Mouse (Mus musculus) spleen, adult 18-20 months (tissue): ENCODE results near the gene Paqr8.
"Not testable (repeated sequence)": the region's sequence is repeated elsewhere in the genome, so short reads cannot be mapped to it uniquely, and the experiment has no call there.

Experiments
- DNase-seq, 2 experiments: peaks; one replicate each; pipeline ENCODE4 v3.0.0; 2022; ENCODE audit warnings: mixed read lengths in 2 of 2

The Paqr8 gene

DNA sequence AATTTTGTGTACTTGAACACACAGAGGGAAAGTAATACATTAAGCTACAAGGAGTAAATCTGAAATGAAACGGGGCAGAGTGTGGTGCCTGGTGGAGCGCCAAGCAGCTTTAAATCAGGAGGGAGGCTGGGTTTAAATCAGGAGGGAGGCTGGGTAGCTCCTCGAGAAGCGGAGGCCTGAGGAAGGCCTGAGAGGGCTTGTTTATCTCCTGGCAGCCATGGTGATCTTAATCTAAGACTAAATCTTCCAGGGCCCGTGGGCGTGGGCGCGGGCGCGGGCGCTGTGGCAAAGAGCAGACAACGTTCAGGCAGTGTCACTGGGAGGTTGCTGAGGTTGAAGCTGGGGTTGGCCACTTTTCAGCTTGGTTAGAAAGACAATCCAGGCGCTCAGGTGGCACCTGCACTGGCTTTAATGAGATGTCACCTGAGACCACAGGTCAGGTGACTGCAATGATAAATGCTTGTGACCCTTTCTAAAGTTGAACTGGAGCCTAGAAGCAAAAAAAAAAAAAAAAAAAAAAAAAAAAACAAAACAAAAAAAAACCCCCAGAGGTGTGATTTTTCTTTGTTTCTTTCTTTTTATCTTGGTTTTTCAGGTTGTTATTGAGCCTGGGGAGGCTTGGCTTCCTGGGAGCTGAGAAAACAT is 22.2 kb downstream of the Paqr8 start:
- no peak for DNase-seq

DNA sequence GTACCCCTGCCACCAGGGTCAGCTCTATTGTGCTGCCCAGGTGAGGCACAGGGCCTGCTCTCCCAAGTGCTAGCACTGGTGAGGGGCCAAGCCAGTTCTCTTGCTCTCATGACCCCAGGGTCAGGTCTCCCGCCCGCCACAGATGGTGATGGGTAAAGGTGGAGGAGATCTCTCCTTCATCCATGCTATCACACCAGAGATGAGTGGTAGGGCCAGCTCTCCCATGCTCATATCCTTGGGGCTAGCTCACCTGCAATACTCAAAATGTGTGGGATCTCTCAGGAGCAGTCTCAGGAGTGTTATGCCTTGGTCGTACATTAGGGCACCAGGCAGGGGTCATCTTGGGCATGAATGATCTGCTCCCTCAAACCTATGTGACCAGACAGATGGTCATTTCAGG is 24.4 kb downstream of the Paqr8 start:
- DNase-seq = no peak

DNA sequence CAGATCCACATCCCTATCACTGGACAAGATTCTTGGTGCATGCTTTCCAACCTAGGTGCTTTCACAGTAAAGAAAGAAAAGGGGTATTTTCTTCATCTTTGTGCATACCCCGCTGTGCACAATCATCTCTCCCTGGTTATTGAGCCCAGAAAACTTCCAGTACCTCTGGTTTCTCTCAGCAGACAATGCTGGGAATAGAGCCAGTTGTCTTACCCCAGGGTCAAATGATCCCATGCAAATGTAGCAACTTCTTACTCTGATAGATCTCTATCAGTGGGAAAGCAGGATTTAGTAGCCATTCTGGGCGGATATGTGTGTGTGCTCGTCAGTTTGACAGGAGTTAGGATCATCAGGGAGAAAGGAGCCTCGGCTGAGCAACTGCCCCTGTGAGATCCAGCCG is 25.2 kb downstream of the Paqr8 start:
- no peak for DNase-seq

DNA sequence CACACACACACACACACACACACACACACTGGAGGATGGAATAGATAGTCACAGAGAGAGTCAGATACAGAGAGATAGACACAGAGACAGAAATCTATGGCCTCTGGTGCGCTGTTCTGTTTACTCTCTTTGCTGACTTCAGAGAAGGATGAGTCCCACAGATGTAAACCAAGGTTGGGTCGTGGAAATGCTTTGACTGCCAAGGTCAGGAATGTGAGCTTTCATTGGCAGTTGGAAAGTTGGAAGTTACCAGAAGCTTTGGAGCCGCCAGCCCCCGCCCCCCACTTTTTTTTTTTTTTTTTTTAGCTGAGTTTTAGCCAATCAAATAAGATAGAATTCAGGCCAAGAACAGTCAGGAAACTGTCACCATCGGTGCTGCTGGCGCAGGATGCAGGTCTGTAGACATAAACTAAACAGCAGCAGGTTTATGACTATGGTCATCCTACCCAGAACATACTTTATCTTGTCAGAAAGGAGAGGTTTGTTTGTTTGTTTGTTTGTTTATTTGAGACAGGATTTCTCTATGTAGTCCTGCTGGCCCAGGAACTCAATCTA is 27.2 kb downstream of the Paqr8 start:
- DNase-seq = no peak

DNA sequence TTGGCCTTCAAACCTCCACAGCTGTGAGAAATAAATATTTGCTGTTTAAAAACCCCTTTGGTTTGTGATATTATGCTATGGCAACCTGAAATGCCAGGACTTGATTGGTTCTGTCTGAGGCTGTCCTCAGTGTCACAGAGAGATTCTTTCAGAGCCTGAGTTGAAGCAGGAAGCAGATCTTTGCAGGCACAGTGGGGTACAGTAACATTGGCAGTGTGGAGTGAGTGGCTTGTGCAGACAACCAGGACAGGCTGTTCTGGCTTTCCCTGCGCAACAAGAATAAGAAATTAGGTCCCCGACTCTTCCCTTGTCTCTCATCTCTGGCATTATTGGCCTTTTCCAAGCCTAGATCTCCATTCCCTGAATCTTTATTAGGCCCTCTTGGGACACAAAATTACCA is 29.3 kb downstream of the Paqr8 start:
- DNase-seq = no peak

DNA sequence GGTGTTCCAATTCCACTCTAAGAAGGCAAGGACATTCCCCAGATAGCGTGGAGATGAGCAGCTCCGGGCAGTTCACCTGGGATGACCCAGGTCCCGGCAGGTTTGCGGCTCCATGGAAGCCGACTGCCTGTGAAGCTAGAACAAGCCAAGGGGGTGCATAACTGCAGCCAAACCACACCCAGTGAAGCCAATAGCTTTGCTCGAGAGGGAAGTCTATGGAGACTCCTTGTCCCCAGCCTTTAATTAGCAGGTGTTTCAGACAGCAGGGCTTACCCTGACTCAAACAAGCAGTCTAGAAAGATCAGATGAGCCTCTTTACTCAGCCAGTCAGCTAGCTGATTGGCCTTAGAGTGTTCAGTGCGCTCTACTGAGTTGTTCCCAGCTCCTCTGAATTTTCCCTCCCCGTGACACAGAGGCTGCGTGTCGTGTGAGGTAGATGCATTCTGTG is 30.7 kb downstream of the Paqr8 start:
- DNase-seq = no peak

DNA sequence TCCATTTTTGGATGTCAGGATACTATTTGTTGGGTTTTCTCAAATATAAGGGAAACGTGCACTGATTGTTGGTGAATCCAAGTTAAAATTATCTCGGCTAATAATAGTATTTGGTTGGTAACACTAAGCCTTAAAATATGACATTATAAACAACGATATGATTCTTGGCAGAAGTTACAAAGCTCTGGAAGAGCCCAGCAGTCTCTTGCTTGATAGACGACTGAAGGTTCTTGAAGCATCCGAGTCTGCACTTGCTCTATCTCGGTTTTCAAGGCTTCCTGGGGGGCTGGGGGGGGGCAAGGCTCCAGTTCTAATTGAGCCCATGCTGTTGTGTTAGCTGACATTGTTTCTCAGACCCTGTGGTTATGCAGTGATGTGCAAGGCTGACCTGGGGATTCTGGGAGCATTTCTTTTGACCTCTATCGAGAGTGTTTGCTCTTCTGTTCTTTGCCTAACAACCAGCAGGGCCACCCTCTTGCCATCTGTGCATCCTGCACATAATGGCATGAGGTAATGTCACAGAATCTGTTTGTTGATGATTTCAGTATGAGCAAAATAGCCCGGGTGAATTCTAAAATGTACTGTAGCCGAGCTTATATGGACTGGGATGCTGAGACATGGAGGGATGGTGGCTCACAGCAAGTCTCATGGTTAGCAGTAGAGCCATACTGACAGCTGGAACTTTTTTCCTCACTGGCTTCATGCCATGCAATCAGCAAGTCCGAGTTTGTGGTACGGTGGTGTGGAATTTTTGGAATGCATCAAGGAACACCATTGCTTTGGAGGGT is 32.4 kb downstream of the Paqr8 start:
- no peak for DNase-seq

DNA sequence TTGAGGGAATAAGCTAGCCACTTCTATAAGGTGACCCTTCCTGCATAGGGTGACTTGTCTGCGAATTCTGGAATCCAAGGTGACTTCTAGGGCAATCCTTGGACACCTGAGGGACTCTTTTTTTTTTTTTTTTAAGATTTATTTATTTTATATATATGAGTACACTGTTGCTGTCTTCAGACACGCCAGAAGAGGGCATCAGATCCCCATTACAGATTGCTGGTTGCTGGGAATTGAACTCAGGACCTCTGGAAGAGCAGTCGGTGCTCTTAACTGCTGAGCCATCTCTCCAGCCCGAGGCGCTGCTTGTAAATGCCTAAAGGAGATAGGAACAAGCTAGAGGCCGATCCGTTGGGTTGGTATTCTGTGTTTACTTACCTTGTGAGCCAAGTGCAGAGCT is 34.9 kb downstream of the Paqr8 start:
- DNase-seq = not testable (repeated sequence)

DNA sequence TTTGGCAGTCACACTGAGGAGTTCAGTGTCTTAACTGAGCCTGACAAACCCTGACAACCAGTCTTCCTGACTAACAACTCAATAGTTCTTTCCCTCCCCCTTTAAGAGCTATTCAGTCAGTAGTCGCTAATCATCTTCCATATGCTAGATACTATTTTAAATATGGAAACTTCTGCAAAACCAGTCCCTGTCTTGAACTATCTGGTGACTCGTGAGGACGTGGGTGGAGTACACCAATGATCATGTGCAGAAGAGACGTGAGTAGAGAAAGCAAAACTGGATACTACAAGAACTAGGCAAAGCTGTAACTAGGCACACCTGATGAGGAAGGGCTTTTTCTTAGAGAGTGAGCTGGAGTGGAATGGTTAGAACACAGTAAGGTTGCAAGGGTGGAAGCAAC is 35.5 kb downstream of the Paqr8 start:
- DNase-seq = no peak

DNA sequence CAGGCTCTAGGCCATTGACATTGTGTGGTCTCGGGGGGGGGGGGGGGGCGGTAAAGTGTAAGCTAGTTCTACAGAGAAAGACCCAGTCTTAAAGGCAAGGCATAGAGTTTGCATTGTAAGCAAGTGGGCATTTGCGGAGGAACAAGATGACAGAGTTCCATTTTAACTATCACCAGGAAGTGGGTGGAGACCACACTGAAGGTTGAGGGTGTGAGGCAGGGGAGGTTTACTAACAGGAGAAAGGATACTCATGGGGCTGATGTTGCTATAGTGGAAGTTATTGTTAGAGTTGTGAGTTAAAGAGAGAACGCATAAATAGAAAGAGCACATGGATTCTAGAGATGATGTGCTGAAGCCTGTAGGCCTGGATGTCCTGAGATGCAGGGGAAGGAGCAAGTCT is 36.0 kb downstream of the Paqr8 start:
- no peak for DNase-seq

DNA sequence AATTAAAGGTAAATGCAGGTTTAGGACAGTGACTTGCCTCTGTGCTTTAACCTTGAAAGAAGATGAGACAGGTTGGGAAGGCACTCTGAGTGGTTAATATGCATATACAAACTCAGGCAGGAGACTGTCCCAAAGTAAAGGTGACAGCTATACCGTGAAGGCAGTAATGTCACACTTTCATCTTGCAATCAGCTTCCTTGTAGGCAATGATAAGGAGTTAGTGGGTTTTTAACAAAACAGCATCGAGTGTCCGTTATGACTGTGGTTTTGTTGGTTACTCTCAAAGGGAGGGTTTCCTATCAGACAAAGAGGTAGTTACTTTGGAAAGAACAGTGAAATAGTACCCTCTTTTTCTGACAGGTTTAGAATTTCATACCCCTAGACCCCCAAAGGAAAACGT is 38.1 kb downstream of the Paqr8 start:
- no peak for DNase-seq

DNA sequence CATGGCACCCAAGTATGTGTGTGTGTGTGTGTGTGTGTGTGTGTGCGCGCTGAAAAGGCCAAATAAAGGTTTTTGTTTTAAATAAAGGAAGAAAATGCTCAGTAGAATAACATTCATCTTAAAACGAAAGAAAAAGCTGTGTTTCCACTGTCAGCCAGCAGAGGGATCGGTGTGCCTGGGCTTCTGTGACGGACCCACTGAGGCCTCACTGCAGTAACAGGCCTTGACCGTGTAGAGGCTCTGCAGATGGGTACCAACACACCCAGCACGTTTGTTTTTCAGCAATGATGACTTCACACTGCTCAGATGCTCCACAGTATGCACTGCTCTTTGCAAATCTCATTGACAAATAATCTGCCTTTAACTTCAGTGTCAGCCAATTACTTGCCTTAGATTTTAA is 43.1 kb downstream of the Paqr8 start:
- DNase-seq = peak in 1 of 2 experiments; percentile 62

DNA sequence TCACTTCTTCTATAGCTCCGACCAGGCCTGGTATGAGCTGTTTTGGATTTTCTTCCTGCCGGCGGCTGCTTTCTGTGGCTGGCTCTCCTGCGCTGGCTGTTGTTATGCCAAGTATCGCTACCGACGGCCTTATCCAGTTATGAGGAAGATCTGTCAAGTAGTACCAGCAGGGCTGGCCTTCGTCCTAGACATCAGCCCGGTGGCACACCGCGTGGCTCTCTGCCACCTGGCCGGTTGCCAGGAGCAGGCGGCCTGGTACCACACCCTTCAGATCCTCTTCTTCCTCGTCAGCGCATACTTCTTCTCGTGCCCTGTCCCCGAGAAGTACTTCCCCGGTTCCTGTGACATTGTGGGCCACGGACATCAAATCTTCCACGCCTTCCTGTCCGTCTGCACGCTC is 44.7 kb downstream of the Paqr8 start:
- DNase-seq = no peak

DNA sequence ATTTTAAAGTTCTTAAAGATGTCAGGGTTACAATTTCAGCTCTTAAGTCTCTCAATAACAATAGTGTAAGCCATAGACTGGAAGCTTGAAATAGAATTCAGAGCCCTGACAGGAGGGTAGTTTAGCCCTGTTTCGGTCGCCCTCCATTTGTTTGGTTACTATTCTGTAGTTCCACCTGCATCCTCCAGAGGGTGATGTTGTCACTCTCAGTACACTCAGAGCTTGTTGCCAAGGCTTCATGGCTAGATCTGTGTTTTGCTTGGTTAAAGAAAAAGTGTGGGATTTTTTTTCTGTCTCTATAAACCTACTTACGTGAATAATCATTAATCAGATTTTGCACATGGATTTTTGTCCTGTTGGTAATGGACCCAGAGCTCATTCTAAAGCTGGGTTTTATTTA is 48.6 kb downstream of the Paqr8 start:
- DNase-seq = peak in 1 of 2 experiments; percentile 44

DNA sequence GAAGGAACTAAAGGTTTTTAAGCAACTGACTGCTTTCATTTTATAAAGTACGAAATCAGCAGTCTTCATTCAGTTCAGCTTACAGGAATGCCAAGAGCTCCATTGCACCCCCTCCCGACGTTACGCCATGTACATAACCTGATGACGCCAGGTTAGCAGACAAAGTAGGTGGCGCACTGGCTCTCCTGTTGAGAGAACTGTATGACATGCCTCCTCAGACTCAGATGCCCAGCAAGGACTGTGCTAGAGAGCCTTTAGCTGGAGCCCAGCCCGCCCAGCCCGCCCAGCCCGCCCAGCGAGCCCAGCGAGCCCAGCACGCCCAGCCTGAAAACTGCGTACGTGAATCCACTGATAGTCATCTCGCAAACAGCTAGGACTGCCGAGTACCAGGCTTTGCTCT is 49.7 kb downstream of the Paqr8 start:
- peak; percentile 40 to 53 for DNase-seq

DNA sequence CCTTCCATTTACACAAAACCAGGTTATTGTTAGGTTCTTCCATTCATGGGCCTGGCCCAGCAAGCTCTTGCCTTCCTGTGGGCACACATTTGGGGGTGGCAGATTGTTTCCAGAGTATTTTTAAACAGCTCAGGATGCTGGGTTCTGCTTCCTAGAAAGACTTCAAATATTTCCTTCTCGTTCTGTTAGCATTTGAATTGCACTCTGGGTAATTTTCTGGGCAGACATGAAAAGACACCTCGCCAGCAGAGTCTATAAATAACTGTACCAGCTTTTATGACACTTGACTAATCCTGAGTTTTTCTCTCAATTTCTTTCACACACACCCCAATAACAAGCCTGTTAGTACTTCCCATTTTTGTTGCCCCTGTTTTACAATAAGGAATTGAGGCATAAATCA is 50.9 kb downstream of the Paqr8 start:
- no peak for DNase-seq

DNA sequence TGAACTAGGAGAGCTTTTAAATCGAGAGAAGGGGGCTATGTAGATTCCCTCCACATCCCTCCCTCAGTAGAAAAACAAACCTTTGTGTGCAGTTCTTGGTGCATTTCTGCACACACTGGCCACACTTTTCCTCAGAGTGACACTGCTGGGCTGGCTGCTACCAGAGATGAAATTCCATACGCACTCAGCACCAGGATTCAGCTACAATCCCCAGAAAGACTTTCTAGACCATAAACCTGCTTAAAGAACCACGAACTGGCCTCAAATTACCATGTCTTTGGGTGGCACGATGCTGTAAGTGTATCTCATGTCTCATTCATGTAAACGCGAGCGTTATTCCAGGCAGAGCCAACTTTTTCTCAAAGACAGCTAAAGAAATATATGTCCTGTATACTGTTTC is 51.5 kb downstream of the Paqr8 start:
- no peak for DNase-seq

DNA sequence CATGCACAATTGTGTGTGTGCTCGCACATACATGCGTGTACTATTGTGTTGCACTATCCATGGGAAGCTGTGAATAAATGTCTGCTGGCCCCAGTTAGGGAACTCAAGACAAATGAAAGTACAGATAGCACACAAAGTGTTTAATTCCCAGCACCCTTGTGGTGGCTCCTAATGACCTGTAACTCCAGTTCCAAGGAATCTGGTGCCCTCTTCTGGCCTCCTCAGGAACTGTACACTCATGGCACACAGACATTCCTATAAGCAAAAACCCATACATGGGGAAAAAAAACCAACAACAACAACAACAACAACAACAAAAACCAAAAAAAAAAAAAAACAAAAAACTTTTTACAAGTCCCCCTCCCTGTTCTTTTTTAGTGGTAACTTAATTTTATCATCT is 52.6 kb downstream of the Paqr8 start:
- DNase-seq = no peak

DNA sequence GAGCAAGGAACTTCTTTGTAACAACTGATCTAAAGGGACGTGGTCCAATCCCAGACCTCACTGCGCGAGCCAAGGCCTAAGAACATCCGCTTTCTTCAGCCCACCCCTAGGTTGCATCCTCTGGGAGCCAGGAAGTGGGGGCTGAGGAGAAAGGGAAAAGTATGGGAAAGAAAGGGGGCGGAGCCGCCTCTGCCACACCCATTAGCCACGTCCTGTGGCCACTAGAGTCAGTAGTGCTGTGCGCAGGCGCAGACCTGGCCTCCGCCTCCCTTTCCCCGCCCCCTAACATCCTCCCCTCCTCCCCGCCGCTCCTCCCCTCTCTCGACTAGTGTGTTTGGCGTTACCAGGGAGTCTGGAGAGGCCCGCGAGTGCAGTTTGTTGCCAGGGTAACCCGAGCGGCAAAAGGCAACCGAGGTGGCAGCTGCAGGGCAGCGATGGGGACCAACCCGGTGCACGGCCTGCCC is 60.9 kb downstream of the Paqr8 start, which contains the start of gene Efhc1:
Gene Efhc1 (plus strand): TSS at position 327 of the 464 bp plus-strand sequence.
- DNase-seq = peak; percentile 77 to 78

DNA sequence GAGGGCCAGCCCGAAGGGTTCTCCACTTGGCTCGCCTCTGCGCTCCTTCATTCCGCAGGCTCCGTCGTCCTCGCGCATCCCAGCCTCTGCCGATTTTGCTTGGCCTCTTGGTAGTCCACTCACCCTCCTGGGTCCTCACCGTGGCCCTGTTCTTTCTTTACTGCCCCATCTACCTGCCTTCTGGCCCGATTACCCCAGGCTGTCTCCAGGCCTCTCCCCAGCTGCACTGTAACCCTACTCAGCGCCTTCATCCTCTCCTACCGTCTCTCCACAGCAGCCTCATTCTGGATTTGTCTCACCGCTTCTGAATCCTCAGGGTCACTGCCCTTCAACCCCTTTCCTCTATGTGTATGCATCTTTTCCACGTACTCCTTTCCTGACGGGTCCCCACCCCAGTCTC is 61.4 kb downstream of the Paqr8 start:
- DNase-seq = no peak

DNA sequence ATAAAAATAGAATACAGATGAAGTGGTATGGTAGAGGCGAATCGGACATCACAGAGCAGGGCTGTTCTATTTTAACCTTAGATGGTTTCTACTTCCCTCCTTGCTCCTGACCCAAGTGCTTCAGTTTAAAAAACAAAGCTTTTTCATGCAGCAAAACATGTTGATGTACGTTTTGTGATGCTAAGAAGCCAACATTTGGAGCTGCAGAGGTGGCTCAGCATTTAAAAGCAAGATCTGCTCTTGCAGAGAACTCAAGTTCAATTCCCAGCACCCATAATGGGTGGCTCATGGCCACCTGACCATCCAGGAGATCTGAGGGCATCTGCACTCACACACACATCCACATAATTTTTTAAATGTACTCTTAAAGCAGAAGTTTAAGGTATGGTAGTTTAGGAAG is 64.5 kb downstream of the Paqr8 start:
- no peak for DNase-seq

DNA sequence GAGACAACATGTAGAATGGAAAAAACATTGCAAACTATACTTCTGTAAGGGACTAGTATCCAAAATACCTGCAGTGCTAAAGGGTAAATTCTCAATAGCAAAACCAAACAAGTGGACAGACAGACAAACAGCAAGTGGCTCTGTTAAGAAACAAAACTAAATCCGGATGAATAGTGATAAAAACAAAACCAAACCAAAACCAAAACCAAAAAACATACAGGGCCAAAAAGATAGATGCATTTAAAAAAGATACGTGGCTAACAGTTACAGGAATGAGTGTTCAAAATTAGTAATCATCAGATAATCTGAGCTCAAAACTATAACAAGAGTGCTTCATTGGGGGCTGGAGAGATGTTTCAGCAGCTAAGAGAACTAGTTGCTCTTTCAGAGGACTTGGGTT is 79.2 kb downstream of the Paqr8 start:
- DNase-seq = no peak

DNA sequence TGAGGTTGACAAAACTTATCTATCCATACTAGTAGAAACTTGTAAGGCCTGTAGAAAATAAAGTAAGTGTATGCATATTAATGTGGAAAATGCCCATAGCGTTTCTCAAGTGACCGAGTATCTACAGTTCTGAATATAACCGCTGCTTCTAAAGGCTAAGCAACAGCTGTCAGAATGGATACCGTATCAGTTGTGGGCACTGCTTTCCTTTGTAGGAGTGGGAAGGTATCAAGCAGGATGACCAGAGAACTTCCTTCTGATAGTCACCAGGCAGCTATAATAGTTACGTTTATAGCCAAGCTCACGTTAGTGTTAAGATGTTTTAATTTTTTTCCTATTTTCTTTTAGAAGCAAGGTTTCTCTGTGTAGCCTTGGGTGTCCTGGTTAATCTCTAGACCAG is 83.0 kb downstream of the Paqr8 start:
- no peak for DNase-seq
